Mouse (Mus musculus) adrenal gland (tissue): ENCODE measurements around the gene Svs4.
"Not testable (repeated sequence)": the region's sequence is repeated elsewhere in the genome, so short reads cannot be mapped to it uniquely, and the experiment has no call there.

Experiments used
- intact Hi-C: fragments of 180-260 bp; cut with DNase I; formaldehyde crosslinking; loops from one replicate; pipeline ENCODE4 v1.15.1; 2025
- long read RNA-seq, 2 experiments: library from polyadenylated mRNA; unstranded; transcript quantifications; one replicate each; pipeline ENCODE4 v2.0.0; 2020; ENCODE audit warnings: borderline replicate concordance in 1 of 2; ENCODE audit not compliant: insufficient replicate concordance in 1 of 2

The Svs4 gene
- long read RNA-seq, experiment 1: 0 reads
- long read RNA-seq, experiment 2: 0 reads

DNA sequence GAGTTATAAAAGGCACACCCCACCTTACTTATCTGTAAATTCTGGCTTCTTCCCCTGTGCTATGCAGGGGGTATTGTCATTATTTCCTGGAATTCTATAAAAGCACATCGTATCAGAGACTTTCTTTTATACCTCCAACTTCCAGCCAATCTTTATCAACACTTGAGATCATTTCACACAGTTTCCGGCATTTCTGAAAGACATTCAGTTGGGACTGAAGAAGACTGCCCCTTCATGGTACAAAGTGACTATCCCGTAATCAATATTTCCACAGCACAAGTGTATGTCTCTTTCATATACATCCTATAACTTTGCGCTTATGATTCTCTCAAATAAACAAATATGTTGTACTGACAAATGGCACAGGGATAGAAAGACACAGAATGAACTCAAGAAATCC, at the start of gene Svs4:
Gene Svs4 (minus strand): TSS at position 101 of the 400 bp plus-strand sequence.
- intact Hi-C loops: no loop called here

- intact Hi-C loops: no loop called here
Measured at GRCm38 (mm10) chr2:164320983-164321382, 42.7 kb upstream of the Svs4 start.

DNA sequence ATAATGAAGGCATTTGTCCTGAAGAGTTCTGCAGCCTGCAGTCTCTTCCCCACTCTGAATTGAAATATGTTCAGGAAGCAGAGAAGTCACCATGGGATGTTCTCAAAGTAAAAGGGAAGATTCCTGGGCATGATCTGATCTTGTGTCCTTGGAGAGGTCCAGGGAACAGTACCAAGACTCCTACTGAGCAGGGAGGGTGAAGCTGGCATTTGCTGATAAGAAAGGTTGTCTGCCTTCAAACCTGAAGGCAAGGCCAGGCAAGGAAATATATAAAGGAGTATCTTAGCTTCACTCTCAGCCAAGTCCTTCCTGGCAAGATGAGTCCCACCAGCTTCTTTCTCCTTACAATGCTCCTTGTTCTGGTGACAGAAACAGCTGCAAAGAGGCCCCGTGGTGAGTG, 38.2 kb upstream of the Svs4 start, which contains the start of gene Svs6:
Gene Svs6 (plus strand): TSS at position 301 of the 400 bp plus-strand sequence.
- intact Hi-C loops: not testable (repeated sequence)

DNA sequence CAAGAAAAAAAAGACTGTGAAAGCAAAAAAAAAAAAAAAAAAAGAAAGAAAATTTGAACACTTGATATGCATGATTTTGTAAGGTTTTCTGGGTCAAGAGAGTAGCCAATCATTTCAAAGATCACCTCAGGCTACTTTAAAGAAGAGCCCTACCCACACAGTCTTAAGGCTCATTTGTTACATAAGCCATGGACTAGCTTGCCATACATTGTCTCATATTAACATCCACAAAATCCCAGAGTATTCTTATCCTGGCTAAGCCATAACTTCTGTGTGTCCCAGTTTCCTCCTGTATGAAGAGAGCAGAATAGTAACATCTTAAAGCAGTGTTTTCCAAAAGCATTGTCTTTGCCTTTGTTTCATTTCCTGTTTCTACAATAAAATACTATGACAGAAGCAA, 37.2 kb upstream of the Svs4 start:
- intact Hi-C loops: not testable (repeated sequence)

DNA sequence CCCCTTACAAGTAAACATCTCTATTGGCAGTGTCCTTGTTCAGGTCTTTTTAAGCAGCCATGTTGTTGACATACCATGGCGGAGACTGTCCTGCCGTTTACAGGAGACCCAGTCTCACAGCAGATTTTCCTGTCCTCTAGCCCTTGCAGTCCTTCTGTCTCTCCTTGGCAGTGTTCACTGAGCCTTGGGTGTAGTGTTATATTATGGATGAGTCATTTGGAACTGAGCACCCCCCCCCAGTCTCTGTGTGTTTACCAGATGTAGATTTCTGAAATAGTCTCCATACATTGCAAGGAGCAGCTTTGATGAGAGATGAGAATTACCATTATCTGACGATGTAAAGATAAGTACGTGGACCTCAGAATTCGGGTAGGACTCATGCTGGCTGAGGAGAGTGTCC, 34.3 kb upstream of the Svs4 start:
- intact Hi-C loops: no loop called here

DNA sequence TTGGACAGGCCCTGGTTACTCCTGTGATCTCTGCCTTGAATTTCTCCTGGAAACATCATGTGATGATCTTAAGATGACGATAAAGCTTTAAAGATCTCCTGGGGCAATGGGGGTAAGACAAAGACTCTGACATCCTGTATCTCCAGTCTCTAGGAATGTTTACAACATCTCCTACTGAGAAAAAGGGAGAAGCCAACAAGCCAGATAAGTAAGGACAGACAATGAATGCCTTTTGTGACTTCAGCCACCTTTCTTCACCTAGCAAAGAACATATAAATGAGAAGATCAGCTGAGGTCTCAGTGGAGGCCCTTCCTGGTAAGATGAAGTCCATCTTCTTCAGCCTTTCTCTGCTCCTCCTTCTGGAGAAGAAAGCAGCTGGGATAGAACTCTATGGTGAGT, 10.7 kb upstream of the Svs4 start, which contains the start of gene Svs3a:
Gene Svs3a (plus strand): TSS at position 301 of the 400 bp plus-strand sequence.
- intact Hi-C loops: not testable (repeated sequence)

- intact Hi-C loops: not testable (repeated sequence)
Measured at GRCm38 (mm10) chr2:164256540-164256939, 21.7 kb downstream of the Svs4 start, which contains the start of gene Svs3b. Gene Svs3b (minus strand): TSS chr2:164256640.

DNA sequence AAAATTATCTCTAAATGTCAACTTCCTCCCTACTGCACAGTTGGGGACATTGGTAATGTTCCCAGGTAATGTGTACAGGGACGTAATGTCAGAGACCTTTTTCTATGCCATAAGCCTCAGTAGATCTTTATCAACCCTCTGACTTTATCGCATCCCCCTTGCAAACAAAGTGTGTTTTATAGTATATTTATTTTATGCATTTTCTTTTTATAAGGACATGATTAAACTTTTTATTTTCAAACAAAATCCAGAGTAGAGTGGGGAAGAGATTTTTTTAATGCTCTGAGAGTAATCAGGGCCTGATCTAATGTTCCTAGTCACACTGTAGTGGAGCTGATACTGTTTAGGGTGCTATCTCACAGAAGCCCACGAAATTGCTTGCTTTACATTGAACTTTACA, 39.9 kb downstream of the Svs4 start, which contains the start of gene Svs2:
Gene Svs2 (minus strand): TSS at position 101 of the 400 bp plus-strand sequence.
- intact Hi-C loops: no loop called here

GRCm38 (mm10) chr2:164232671-164233070, 45.6 kb downstream of the Svs4 start:
- intact Hi-C loops: no loop called here

- intact Hi-C loops: no loop called here
Measured at GRCm38 (mm10) chr2:164228361-164229070, 49.7 kb downstream of the Svs4 start.
